Mouse (Mus musculus): Measurements from ENCODE around the gene Ttc13. TPM values are rescaled to one million over a fixed set of nuclear protein-coding genes. Genes with fewer than 3 reads are reported as not detected.

The Ttc13 gene
- 15.4 and 15.5 TPM in 2 replicates for polyA plus RNA-seq (2012; rRNA removed)

GRCm38 (mm10) chr8:124721862-124722515 is at the start of gene Ttc13, which contains the start of gene Arv1:
Ttc13 (minus strand) TSS chr8:124721983.
Arv1 (plus strand) TSS chr8:124722139.

GRCm38 (mm10) chr8:124751709-124752173 is 30.0 kb upstream of the Ttc13 start, which contains the start of gene Fam89a:
Fam89a (minus strand) TSS chr8:124751832.

GRCm38 (mm10) chr8:124663112-124663873 is 58.5 kb downstream of the Ttc13 start, which contains the start of gene 2310022B05Rik:
2310022B05Rik (minus strand) TSS chr8:124663369.

Other genes starting within 250 kb of the Ttc13 start
- gene Cog2, start 201.2 kb downstream of the Ttc13 start, polyA plus RNA-seq (2012; rRNA removed) = 29.7 and 32.2 TPM in 2 replicates
- gene Agt, start 152.3 kb downstream of the Ttc13 start, polyA plus RNA-seq (2012; rRNA removed) = 54.4 and 75.4 TPM in 2 replicates
- gene Capn9, start 145.9 kb downstream of the Ttc13 start, polyA plus RNA-seq (2012; rRNA removed) = 37.5 and 45.4 TPM in 2 replicates
- gene 2310022B05Rik, start 58.6 kb downstream of the Ttc13 start, polyA plus RNA-seq (2012; rRNA removed) = 45.9 and 51.5 TPM in 2 replicates
- gene Arv1, start 156 bp upstream of the Ttc13 start, polyA plus RNA-seq (2012; rRNA removed) = 11.9 and 13.1 TPM in 2 replicates
- 1.3 and 2.1 TPM in 2 replicates for gene Fam89a, start 29.8 kb upstream of the Ttc13 start, polyA plus RNA-seq (2012; rRNA removed)
- 0.10 and 0.12 TPM in 2 replicates for gene Trim67, start 71.1 kb upstream of the Ttc13 start, polyA plus RNA-seq (2012; rRNA removed)
- gene Gnpat, start 141.1 kb upstream of the Ttc13 start, polyA plus RNA-seq (2012; rRNA removed) = 28.0 and 28.5 TPM in 2 replicates
- 7.7 and 8.9 TPM in 2 replicates for gene 2810004N23Rik, start 141.1 kb upstream of the Ttc13 start, polyA plus RNA-seq (2012; rRNA removed)
- gene Exoc8, start 175.7 kb upstream of the Ttc13 start, polyA plus RNA-seq (2012; rRNA removed) = 12.6 and 13.5 TPM in 2 replicates
- gene Sprtn, start 175.9 kb upstream of the Ttc13 start, polyA plus RNA-seq (2012; rRNA removed) = 10.7 and 11.7 TPM in 2 replicates
- 33.0 and 36.5 TPM in 2 replicates for gene Egln1, start 227.3 kb upstream of the Ttc13 start, polyA plus RNA-seq (2012; rRNA removed)

Data from colon, adult 2 months (tissue).